Mouse (Mus musculus) neural tube, embryonic 11.5 days (tissue): Measurements from ENCODE around the gene Wdr91. TPM values are rescaled to one million over a fixed set of nuclear protein-coding genes. Genes with fewer than 3 reads are reported as not detected.

ENCODE experiments used
- ATAC-seq: fragments of 200-750 bp; cut with Nextera tagmentation; 2 replicates; pipeline ENCODE4 v1.8.0; 2017; ENCODE audit warnings: moderate number of reproducible peaks, mild to moderate bottlenecking, moderate TSS enrichment, moderate library complexity; ENCODE audit not compliant: insufficient read depth, low FRiP score, low TSS enrichment
- DNase-seq: peaks from one replicate; pipeline ENCODE4 v3.0.0-alpha.2; 2015; ENCODE audit warnings: low spot score
- H3K27ac ChIP-seq: fragments of 300-500 bp; sonication (generic); 2 replicates; pipeline ENCODE4 v1.5.1; 2014; ENCODE audit warnings: low read depth, mild to moderate bottlenecking, low read length
- H3K27me3 ChIP-seq: fragments of 300-500 bp; sonication (generic); 2 replicates; pipeline ENCODE4 v1.6.1; 2014; ENCODE audit warnings: mild to moderate bottlenecking, low read length, mixed read lengths; ENCODE audit not compliant: control insufficient read depth, insufficient read depth
- H3K36me3 ChIP-seq: fragments of 300-500 bp; sonication (generic); 2 replicates; pipeline ENCODE4 v1.6.1; 2014; ENCODE audit warnings: mild to moderate bottlenecking, low read length, moderate library complexity, mixed read lengths; ENCODE audit not compliant: control insufficient read depth, insufficient read depth
- H3K4me1 ChIP-seq: fragments of 300-500 bp; sonication (generic); 2 replicates; pipeline ENCODE4 v1.6.1; 2014; ENCODE audit warnings: low read length, mixed read lengths; ENCODE audit not compliant: control insufficient read depth, insufficient read depth
- H3K4me2 ChIP-seq: fragments of 300-500 bp; sonication (generic); 2 replicates; pipeline ENCODE4 v1.6.1; 2014; ENCODE audit warnings: low read depth, mild to moderate bottlenecking, moderate library complexity
- H3K4me3 ChIP-seq: fragments of 300-500 bp; sonication (generic); 2 replicates; pipeline ENCODE4 v1.5.1; 2014; ENCODE audit warnings: low read depth, low read length
- H3K9ac ChIP-seq: fragments of 300-500 bp; sonication (generic); 2 replicates; pipeline ENCODE4 v1.6.1; 2014; ENCODE audit warnings: mild to moderate bottlenecking, low read length
- H3K9me3 ChIP-seq: fragments of 300-500 bp; sonication (generic); 2 replicates; pipeline ENCODE4 v1.6.1; 2016; ENCODE audit warnings: low read length; ENCODE audit not compliant: control insufficient read depth
- WGBS: fragments of 180-500 bp; shearing (Covaris S2); extraction: QIAGEN DNeasy Blood & Tissue Kit; methylation state at CpG from one replicate; pipeline ENCODE4 v1.1.7; 2014; 5-methylcytosine and 5-hydroxymethylcytosine counted together
- polyA plus RNA-seq: library from polyadenylated mRNA; unstranded; fragments of >200 nt; fragmentation: Nextera tagmentation; extraction: Ambion mirVana; gene quantifications from 2 replicates; pipeline ENCODE4 v1.2.1, GENCODE M21; 2014

Wdr91 gene
- polyA plus RNA-seq, 1 experiment from 2014 or later, result 11.0 TPM

- Histone ChIP-seq H3K27ac (no peak overlapping the region), H3K9ac (no peak overlapping the region), H3K4me2 (no peak overlapping the region), H3K27me3 (no peaks in the 10 kb centered on the region), H3K4me3 (no peak overlapping the region), H3K9me3 (no peaks in the 10 kb centered on the region), H3K4me1 (no peaks in the 10 kb centered on the region), H3K36me3 (no peaks in the 10 kb centered on the region)
- DNase-seq (no peak), ATAC-seq (no peak)
- WGBS, result 89% methylated on average over 5 of the region's 5 CpGs
Observed at GRCm38 (mm10) chr6:34870724-34871123, 40.0 kb downstream of the Wdr91 start.

GRCm38 (mm10) chr6:34870136-34870535 is 40.5 kb downstream of the Wdr91 start:
- Histone ChIP-seq H3K27ac (no peak overlapping the region), H3K4me2 (no peak overlapping the region), H3K27me3 (no peaks in the 10 kb centered on the region), H3K9me3 (no peaks in the 10 kb centered on the region), H3K36me3 (no peaks in the 10 kb centered on the region), H3K4me3 (no peak overlapping the region), H3K9ac (no peak overlapping the region), H3K4me1 (no peaks in the 10 kb centered on the region)
- DNase-seq (no peak), ATAC-seq (no peak)
- 91% methylated on average over 5 of the region's 5 CpGs for WGBS

- H3K9ac ChIP-seq, result no peak overlapping the region
- no peak overlapping the region for H3K4me2 ChIP-seq
- H3K4me1 ChIP-seq, result no peaks in the 10 kb centered on the region
- no peaks in the 10 kb centered on the region for H3K9me3 ChIP-seq
- DNase-seq (no peak), ATAC-seq (no peak)
- H3K4me3 ChIP-seq, result no peak overlapping the region
- 81% methylated on average over 13 of the region's 13 CpGs for WGBS
- H3K27ac ChIP-seq, result no peak overlapping the region
- H3K27me3 ChIP-seq, result no peaks in the 10 kb centered on the region
- no peaks in the 10 kb centered on the region for H3K36me3 ChIP-seq
Observed at GRCm38 (mm10) chr6:34869225-34869915, 41.3 kb downstream of the Wdr91 start.

DNA sequence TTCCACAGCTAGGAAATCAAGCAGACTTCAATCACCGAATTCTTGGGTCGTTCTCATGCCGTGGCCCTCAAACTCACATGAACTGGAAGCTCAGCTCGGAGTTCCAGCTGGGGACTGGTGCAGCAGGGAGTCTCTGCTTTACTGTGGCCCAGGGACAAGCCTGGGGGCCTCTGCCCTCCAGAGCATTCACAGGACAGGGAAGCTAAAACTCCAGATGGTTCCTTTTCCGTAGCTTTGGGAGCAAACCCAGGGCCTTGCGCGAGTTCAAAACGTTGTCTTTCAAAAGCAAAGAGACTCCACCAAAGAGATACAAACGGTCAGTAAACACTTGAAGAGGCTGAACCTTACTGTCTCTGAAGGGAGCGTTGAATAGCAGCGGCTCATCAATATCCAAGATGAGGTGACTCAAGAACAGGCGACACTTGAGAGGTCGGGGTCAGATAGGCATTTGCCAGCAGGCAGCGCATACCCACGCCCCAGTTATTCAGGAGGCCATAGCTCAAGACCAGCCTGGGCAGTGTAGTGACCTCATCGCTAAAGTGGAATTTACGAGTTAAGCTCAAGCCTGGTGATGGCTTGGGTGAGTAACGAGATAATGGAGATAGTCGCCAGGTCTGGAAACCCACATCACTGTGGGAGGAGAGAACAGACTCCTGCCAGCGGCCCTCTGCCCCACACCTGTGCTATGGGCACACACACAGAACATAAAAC is 42.0 kb downstream of the Wdr91 start:
- Histone ChIP-seq H3K9me3 (no peaks in the 10 kb centered on the region), H3K27me3 (no peaks in the 10 kb centered on the region), H3K4me3 (no peak overlapping the region), H3K4me2 (no peak overlapping the region), H3K4me1 (no peaks in the 10 kb centered on the region), H3K36me3 (no peaks in the 10 kb centered on the region), H3K27ac (no peak overlapping the region), H3K9ac (no peak overlapping the region)
- WGBS, result 83% methylated on average over 20 of the region's 20 CpGs
- no peak for ATAC-seq
- DNase-seq, result no peak

GRCm38 (mm10) chr6:34867995-34868350 is 42.7 kb downstream of the Wdr91 start:
- Histone ChIP-seq H3K27me3 (no peaks in the 10 kb centered on the region), H3K36me3 (no peaks in the 10 kb centered on the region), H3K4me2 (no peak overlapping the region), H3K4me3 (no peak overlapping the region), H3K9ac (no peak overlapping the region), H3K27ac (no peak overlapping the region), H3K9me3 (no peaks in the 10 kb centered on the region), H3K4me1 (no peaks in the 10 kb centered on the region)
- ATAC-seq, result no peak
- 74% methylated on average over 10 of the region's 10 CpGs for WGBS
- DNase-seq, result no peak

GRCm38 (mm10) chr6:34867301-34867994 is 43.2 kb downstream of the Wdr91 start:
- Histone ChIP-seq H3K27me3 (no peaks in the 10 kb centered on the region), H3K4me1 (no peaks in the 10 kb centered on the region), H3K36me3 (no peaks in the 10 kb centered on the region), H3K27ac (no peak overlapping the region), H3K9me3 (no peaks in the 10 kb centered on the region), H3K9ac (no peak overlapping the region), H3K4me2 (no peak overlapping the region), H3K4me3 (no peak overlapping the region)
- no peak for ATAC-seq
- DNase-seq, result no peak
- 78% methylated on average over 16 of the region's 16 CpGs for WGBS

- Histone ChIP-seq H3K4me3 (no peak overlapping the region), H3K4me2 (no peak overlapping the region), H3K9ac (0 out of 2 replicates have a peak overlapping the region, but pooled peaks have one; percentile 18), H3K27me3 (no peaks in the 10 kb centered on the region), H3K4me1 (no peaks in the 10 kb centered on the region), H3K27ac (no peak overlapping the region), H3K36me3 (no peaks in the 10 kb centered on the region), H3K9me3 (no peaks in the 10 kb centered on the region)
- no peak; the same call in 1 of the 2 replicates for ATAC-seq
- DNase-seq, result peak; percentile 46
- 46% methylated on average over 8 of the region's 8 CpGs for WGBS
Observed at GRCm38 (mm10) chr6:34866786-34867185, 43.9 kb downstream of the Wdr91 start.

GRCm38 (mm10) chr6:34865711-34866593 is 44.7 kb downstream of the Wdr91 start:
- no peaks in the 10 kb centered on the region for H3K4me1 ChIP-seq
- no peak overlapping the region for H3K9ac ChIP-seq
- 66% methylated on average over 7 of the region's 7 CpGs for WGBS
- no peak for DNase-seq
- no peak overlapping the region for H3K4me2 ChIP-seq
- no peak for ATAC-seq
- no peak overlapping the region for H3K27ac ChIP-seq
- H3K27me3 ChIP-seq, result no peaks in the 10 kb centered on the region
- H3K36me3 ChIP-seq, result no peaks in the 10 kb centered on the region
- no peak overlapping the region for H3K4me3 ChIP-seq
- H3K9me3 ChIP-seq, result no peaks in the 10 kb centered on the region
